Mouse (Mus musculus) left cerebral cortex, postnatal 10 days (tissue): ENCODE data around the gene Vmn1r2. TPM values are rescaled to one million over a fixed set of nuclear protein-coding genes. Genes with fewer than 3 reads are reported as not detected.
"Not testable (repeated sequence)": the region's sequence is repeated elsewhere in the genome, so short reads cannot be mapped to it uniquely, and the experiment has no call there.

Source experiments
- DNase-seq, 2 experiments: peaks; one replicate each; pipeline ENCODE4 v3.0.0; 2021 to 2022; ENCODE audit warnings: low spot score in 2 of 2, mixed read lengths in 1 of 2; ENCODE audit errors: extremely low spot score in 1 of 2
- intact Hi-C: fragments of 180-260 bp; cut with DNase I; formaldehyde crosslinking; loops from one replicate; pipeline ENCODE4 v1.15.1; 2025
- total RNA-seq, 2 experiments: library from RNA; stranded (reverse); gene quantifications; 2 replicates each; pipeline ENCODE4 v1.2.3; 2021

Vmn1r2 gene
- total RNA-seq: not detected

DNA sequence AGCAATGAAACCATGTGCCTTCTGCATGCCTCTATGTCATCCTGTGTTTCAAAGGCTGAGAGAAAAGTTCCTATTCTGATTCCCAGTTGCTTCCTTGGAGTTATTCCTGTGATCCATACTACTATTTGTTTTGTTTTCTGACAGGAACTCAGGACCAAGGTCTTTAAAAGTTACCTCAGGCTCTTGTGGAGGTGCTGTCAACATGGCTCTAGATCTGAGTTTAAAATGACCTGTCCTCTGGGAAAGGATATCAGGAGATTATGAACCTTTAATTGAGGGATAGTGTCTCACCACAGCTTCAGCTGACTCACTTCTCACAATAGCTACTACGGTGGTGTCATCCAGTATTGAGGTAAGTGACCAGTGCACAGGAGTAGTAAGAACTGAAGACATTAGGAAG lies at the start of gene Vmn1r2:
TSS of gene Vmn1r2 (plus strand) at position 301 of the 400 bp plus-strand sequence.
- intact Hi-C loops, DNase-seq: not testable (repeated sequence)

DNA sequence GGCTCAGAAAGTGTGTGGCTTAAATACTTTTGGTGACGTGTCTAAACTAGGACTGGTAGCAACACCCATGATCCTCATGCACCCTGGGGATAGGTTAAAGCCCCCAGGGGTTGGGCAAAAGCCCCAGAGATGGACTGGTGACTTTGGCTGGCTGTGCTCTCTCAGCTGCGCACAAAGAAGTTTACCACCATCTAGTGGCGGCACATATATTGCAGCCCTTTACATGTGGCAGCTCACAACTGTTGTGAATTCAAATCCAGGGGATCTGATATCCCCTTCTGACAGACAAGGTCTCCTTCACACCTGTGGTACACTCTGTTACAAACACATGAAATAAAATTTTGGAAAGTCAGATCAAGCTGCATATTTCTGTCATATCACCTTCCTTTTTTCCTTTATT lies 19.2 kb upstream of the Vmn1r2 start:
- intact Hi-C loops, DNase-seq: not testable (repeated sequence)

DNA sequence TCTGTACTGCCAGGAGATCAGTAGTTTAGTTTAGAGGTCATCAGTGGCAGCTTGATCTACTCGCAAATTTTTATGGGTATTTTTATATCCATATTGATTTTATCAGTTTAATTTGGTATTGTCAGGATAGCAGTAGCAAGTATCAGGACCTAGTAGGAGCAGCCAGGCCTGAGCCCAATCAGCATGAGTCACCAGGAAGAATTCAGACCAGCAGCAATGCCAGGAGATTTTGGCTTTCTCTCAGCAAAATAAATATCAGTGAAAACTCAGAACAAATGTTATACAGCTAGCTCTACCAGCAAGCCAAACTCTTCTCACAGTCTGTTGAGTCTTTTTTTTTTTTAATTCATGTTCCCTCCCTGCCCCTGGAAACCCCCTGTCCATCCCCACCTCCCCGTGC lies 13.8 kb upstream of the Vmn1r2 start:
- intact Hi-C loops, DNase-seq: not testable (repeated sequence)

DNA sequence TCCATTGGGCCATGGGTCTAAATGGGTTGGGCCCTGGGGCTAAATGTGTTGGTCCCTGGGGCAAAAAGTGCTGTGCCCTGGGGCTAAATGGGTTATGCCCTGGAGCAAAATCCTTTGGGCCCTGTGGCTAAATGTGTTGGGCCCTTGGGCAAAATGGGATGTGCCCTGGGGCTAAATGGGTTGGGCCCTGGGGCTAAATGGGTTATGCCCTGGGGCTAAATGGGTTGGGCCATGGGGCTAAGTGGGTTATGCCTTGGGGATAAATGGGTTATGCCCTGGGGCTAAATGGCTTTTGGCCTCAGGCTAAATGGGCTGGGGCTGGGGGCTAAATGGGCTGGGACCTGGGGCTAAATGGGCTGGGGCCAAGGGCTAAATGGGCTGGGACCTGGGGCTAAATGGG lies 2.7 kb upstream of the Vmn1r2 start:
- DNase-seq: peak in 1 of 2 experiments; percentile 18
- intact Hi-C loops: not testable (repeated sequence)

DNA sequence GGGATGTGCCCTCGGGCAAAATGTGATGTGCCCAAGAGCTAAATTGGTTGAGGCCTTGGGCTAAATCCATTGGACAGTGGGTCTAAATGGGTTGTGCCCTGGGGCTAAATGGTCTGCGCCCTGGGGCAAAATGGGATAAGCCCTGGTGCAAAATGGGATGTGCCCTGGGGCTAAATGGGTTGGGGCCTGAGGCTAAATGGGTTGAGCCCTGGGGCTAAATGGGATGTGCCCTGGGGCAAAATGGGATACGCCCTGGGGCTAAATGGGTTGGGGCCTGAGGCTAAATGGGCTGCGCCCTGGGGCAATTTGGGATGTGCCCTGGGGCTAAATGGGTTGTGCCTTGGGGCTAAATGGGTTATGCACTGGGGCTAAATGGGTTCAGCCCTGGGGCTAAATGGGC lies 2.1 kb upstream of the Vmn1r2 start:
- peak in 1 of 2 experiments; percentile 75 for DNase-seq
- intact Hi-C loops: no loop called here

DNA sequence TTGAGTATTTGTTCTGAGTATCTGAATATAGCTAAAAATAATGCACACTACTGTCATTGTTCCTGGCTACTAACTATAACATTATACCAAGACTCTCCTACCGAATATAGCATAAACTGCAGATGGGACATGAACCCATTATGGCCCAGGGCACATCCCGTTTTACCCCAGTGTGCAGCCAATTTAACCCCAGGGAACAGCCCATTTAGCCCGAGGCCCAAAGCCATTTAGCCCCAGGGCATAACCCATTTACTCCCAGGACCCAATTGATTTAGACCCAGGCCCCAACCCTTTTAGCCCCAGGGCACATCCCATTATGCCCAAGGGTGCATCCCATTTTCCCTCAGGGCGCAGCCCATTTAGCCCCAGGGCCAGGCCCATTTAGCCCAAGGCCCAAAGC lies 7.5 kb downstream of the Vmn1r2 start:
- intact Hi-C loops: not testable (repeated sequence)
- DNase-seq: peak in 1 of 2 experiments; percentile 18

DNA sequence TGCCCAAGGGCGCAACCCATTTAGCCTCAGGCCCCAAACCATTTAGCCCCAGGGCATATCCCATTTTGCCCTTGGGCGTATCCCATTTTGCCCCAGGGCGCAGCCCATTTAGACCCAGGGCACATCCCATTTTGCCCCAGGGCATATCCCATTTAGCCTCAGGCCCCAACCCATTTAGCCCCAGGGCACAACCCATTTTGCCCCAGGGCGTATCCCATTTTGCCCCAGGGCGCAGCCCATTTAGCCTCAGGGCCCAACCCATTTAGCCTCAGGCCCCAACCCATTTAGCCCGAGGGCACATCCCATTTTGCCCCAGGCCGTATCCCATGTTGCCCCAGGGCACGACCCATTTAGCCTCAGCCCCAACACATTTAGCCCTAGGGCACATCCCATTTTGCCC lies 8.6 kb downstream of the Vmn1r2 start:
- intact Hi-C loops: not testable (repeated sequence)

DNA sequence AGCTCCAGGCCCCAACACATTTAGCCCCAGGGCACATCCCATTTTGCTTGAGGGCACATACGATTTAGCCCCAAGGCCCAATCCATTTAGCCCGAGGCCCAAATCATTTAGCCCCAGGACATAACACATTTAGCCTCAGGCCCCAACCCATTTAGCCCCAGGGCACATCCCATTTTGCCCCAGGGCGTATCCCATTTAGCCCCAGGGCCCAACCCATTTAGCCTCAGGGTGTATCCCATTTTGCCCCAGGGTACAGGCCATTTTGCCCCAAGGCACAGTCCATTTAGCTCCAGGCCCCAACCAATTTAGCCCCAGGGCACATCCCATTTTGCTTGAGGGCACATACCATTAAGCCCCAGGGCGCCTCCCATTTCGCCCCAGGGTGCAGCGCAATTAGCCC lies 9.1 kb downstream of the Vmn1r2 start:
- peak in 1 of 2 experiments; percentile 29 for DNase-seq
- intact Hi-C loops: not testable (repeated sequence)

More for the DNA sequence above, 8.6 kb downstream of the Vmn1r2 start:
- DNase-seq: peak in 1 of 2 experiments; percentile 50

DNA sequence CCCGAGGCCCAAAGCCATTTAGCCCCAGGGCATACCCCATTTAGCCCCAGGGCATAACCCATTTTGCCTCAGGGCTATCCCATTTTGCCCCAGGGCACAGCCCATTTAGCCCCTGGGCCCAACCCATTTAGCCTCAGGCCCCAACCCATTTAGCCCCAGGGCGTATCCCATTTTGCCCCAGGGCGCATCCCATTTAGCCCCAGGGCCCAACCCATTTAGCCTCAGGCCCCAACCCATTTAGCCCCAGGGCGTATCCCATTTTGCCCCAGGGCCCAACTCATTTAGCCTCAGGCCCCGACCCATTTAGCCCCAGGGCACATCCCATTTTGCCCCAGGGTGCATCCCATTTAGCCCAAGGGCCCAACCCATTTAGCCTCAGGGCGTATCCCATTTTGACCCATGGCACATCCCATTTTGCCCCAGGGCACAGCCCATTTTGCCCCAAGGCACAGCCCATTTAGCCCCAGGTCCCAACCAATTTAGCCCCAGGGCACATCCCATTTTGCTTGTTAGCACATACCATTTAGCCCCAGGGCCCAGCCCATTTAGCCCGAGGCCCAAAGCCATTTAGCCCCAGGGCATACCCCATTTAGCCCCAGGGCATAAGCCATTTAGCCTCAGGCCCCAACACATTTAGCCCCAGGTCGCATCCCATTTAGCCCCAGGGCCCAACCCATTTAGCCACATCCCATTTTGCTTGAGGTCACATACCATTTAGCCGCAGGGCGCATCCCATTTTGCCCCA lies 9.8 kb downstream of the Vmn1r2 start:
- intact Hi-C loops: not testable (repeated sequence)
- DNase-seq: peak in 1 of 2 experiments; percentile 81

DNA sequence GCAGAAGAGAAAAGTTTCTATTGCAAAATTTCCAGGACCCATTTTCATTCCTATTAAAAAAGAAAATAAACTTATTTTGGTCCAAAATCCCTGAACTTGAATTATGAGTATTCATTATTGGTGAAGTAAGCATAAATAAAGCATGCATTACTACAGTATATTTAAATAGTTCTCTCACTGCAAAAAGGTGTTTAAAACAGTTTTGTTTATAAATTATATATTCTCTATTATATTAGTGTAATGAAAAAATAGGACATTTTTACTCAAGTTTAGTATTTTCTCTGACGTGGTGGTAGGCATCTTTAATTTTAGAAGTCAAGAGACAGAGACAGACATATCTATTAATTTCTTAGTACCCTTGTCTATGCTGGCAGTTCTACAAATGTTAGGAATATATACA lies 18.1 kb downstream of the Vmn1r2 start, which contains the start of gene Vmn1r3:
TSS of gene Vmn1r3 (minus strand) at position 101 of the 400 bp plus-strand sequence.
- DNase-seq, intact Hi-C loops: not testable (repeated sequence)

DNA sequence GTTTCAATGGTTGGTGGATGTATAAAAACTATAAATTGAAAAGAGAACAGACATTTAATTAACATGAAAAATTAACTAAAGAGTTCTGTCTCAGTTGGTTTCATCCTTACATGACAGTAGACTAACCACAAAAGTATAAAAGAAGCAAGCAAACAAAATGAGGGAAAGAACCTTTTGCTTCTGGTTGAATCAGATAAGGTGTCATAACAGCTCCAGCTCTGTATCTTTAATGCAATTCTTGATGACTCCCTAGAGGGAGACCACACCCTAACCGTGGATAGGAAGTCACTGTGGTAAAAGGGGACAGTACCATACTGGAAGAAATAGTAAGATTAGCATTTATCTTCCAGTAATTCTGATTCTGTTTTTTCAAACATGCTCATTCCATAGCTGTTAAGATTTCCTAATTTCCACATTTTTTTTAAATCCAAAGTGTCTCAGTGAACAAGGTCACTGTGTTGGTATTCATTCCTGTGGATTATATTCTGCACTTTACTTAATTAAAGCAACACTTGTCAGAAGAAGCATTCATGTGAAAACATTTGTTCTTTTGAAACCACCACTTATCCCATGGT lies 42.6 kb downstream of the Vmn1r2 start:
- intact Hi-C loops, DNase-seq: not testable (repeated sequence)

DNA sequence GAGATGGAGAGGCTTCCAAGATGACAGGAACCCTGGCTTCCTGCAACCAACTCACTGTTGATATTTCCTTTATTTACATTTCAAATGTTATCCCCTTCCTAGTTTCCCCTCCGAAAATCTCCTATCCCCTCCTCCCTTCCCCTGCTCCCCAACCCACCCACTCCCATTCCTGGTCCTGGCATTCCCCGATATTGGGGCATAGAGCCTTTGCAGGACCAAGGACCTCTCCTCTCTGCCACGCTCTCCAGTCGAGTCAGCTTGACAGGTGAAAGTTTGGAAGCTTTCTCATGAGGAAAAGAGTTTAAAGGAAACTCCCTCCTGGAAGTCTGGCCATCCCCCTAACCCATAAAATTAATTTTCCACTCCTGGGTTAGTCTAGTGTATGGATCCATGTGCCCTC lies 46.2 kb downstream of the Vmn1r2 start:
- DNase-seq, intact Hi-C loops: not testable (repeated sequence)

DNA sequence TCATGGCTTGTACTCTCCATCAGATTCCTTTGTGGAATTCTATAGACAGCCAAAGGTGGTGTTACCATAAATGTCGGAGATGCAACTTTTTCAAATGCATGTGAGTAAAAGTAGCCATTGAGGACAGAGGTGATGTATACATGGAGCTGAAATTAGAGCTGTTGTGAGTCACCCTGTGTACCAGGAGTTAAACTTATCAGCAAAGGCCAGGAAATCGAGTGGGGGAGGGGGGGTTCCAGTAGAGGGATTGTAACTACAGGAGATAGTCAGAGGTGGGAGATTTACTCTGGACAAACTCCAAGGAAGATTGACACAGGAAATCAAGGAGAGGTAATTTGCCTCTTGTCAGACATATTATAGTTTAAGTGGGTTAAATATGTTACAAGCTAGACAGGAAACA lies 49.3 kb downstream of the Vmn1r2 start:
- intact Hi-C loops, DNase-seq: not testable (repeated sequence)

Other genes with a start within 250 kb of the Vmn1r2 start
- gene Vmn1r3, start 18.0 kb downstream of the Vmn1r2 start, total RNA-seq: not detected